Mouse (Mus musculus) liver, embryonic 12.5 days (tissue): Measurements from ENCODE around the gene Akap8. TPM values are rescaled to one million over a fixed set of nuclear protein-coding genes. Genes with fewer than 3 reads are reported as not detected.

ENCODE experiments used
- ATAC-seq: fragments of 200-750 bp; cut with Nextera tagmentation; 2 replicates; pipeline ENCODE4 v1.8.0; 2017; ENCODE audit warnings: moderate number of reproducible peaks, mild to moderate bottlenecking, moderate library complexity
- H3K27ac ChIP-seq: fragments of 300-500 bp; sonication (generic); 2 replicates; pipeline ENCODE4 v1.5.1; 2016; ENCODE audit warnings: mild to moderate bottlenecking
- H3K27me3 ChIP-seq: fragments of 300-500 bp; sonication (generic); replicated peaks from 2 replicates; pipeline ENCODE4 v1.6.1; 2016; ENCODE audit warnings: mild to moderate bottlenecking, moderate library complexity
- H3K36me3 ChIP-seq: fragments of 300-500 bp; sonication (generic); 2 replicates; pipeline ENCODE4 v1.6.1; 2016; ENCODE audit warnings: mild to moderate bottlenecking, moderate library complexity
- H3K4me1 ChIP-seq: fragments of 300-500 bp; sonication (generic); 2 replicates; pipeline ENCODE4 v1.6.1; 2016
- H3K4me2 ChIP-seq: fragments of 300-500 bp; sonication (generic); 2 replicates; pipeline ENCODE4 v1.6.1; 2016; ENCODE audit warnings: mild to moderate bottlenecking, moderate library complexity
- H3K4me3 ChIP-seq: fragments of 300-500 bp; sonication (generic); 2 replicates; pipeline ENCODE4 v1.5.1; 2016; ENCODE audit warnings: mild to moderate bottlenecking, moderate library complexity
- H3K9ac ChIP-seq: fragments of 300-500 bp; sonication (generic); 2 replicates; pipeline ENCODE4 v1.6.1; 2016; ENCODE audit warnings: mild to moderate bottlenecking, moderate library complexity
- H3K9me3 ChIP-seq: fragments of 300-500 bp; sonication (generic); replicated peaks from 2 replicates; pipeline ENCODE4 v1.6.1; 2016; ENCODE audit warnings: mild to moderate bottlenecking, moderate library complexity
- WGBS: fragments of 180-500 bp; shearing (Covaris S2); methylation state at CpG from one replicate; pipeline ENCODE4 v1.1.7; 2016; ENCODE audit not compliant: insufficient replicate concordance; 5-methylcytosine and 5-hydroxymethylcytosine counted together
- polyA plus RNA-seq: library from polyadenylated mRNA; unstranded; fragments of >200 nt; fragmentation: Nextera tagmentation; extraction: Ambion mirVana; gene quantifications from 2 replicates; pipeline ENCODE4 v1.2.1, GENCODE M21; 2016

Akap8 gene
- polyA plus RNA-seq = 72.1 and 73.5 TPM in 2 replicates

GRCm38 (mm10) chr17:32320597-32321389 lies at the start of gene Akap8:
Gene Akap8, minus strand, starts transcription at chr17:32321238.
- no peaks in the 10 kb centered on the region for H3K9me3 ChIP-seq
- peaks cover 57% of the 10 kb centered on the region for H3K36me3 ChIP-seq
- ATAC-seq = peak; percentile 95
- H3K9ac ChIP-seq = peak within 1 kb of the TSS; percentile 89
- under 1% methylated on average over 82 of the region's 83 CpGs for WGBS
- H3K4me2 ChIP-seq = peak within 1 kb of the TSS; percentile 97
- peak within 1 kb of the TSS; percentile 94 for H3K27ac ChIP-seq
- peak within 1 kb of the TSS; percentile 97 for H3K4me3 ChIP-seq
- H3K27me3 ChIP-seq = no peaks in the 10 kb centered on the region
- peaks cover 37% of the 10 kb centered on the region for H3K4me1 ChIP-seq

DNA sequence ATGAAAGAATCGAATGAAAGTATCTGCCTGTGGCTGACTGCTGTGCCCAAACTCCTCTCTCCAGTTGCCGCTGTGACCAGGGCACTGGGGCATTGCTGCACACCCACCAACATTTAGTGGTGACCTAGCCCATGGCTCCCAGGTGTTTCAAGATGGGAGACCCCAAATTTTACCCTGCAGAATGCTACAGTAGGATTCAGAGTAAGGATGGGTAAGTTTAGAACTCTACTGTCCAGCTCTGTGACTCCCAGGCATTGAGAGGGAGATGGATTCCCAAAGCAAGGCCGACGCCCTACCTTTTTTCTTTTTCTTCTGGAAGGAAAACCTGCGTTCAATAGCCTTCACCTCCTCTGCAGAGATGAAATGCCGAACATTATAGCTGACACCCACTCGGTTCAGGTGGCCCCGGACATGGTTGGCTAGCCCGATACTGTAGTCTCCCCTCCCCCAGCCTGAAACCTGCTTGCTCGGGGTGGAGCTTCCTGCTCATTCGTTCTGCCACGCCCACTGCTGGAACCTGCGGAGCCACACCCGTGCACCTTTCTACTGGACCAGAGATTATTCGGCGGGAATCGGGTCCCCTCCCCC lies 48.0 kb upstream of the Akap8 start:
- H3K27me3 ChIP-seq = no peaks in the 10 kb centered on the region
- peaks cover 42% of the 10 kb centered on the region for H3K4me1 ChIP-seq
- peak overlapping the region; percentile 55 for H3K4me3 ChIP-seq
- 12% methylated on average over 14 of the region's 17 CpGs for WGBS
- no peaks in the 10 kb centered on the region for H3K9me3 ChIP-seq
- H3K36me3 ChIP-seq = peaks cover 3% of the 10 kb centered on the region; the same call in 1 of the 2 replicates
- peak overlapping the region; percentile 56 for H3K9ac ChIP-seq
- H3K4me2 ChIP-seq = peak overlapping the region; percentile 66
- peak overlapping the region; percentile 76 for H3K27ac ChIP-seq
- ATAC-seq = peak; percentile 64

DNA sequence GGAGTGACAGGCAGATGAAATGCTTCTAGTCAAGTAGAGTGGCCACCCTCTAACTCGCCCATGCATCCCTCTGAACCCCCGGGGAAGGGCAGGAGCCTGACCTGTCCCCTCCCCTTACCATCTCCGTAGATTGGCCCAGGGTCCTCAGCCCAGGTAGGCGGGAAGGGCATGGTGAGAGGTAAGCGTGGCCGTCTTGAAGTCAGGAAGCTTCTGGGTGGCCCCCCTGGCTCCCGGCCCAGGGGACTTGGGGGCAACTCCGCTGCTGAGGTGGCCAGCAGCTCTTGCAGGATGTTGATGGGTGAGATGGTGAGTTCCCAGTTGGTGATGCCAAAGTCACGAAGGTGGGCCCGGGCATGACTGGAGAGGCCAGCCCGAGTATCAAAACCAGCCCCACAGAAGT lies 46.7 kb upstream of the Akap8 start:
- H3K36me3 ChIP-seq = peaks cover 6% of the 10 kb centered on the region
- 0 out of 2 replicates have a peak overlapping the region, but pooled peaks have one; percentile 22 for H3K9ac ChIP-seq
- 81% methylated on average over 11 of the region's 11 CpGs for WGBS
- H3K4me2 ChIP-seq = peak overlapping the region; percentile 66; the same call in 1 of the 2 replicates
- H3K27ac ChIP-seq = no peak overlapping the region
- ATAC-seq = no peak
- no peak overlapping the region for H3K4me3 ChIP-seq
- H3K4me1 ChIP-seq = peaks cover 54% of the 10 kb centered on the region
- H3K9me3 ChIP-seq = no peaks in the 10 kb centered on the region
- no peaks in the 10 kb centered on the region for H3K27me3 ChIP-seq

DNA sequence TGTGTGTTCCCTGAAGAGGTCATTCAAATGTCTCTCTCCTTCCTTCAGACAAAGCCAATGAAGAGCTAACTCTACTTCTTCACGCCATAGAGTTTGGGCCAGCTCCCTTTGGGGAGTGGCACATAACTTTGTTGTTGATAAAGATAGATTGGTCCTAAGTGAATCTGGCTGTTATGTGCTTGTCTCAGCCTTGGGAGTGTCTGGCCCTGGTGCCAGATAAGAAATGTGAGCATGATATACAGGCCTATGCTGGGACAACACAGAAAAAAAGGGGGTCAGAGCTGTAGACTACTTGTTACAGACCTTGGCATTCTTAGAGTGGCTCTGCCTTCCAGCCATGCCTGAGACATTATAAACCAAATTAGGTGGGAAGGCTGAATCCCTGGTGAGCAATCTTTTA lies 44.3 kb upstream of the Akap8 start:
- peak; percentile 77 for ATAC-seq
- H3K27ac ChIP-seq = peak overlapping the region; percentile 76

GRCm38 (mm10) chr17:32364850-32365249 lies 43.8 kb upstream of the Akap8 start:
- Histone ChIP-seq H3K4me1 (peaks cover 57% of the 10 kb centered on the region), H3K9me3 (no peaks in the 10 kb centered on the region), H3K27me3 (no peaks in the 10 kb centered on the region), H3K4me2 (peak overlapping the region; percentile 90), H3K4me3 (peak overlapping the region; percentile 97), H3K36me3 (peaks cover 35% of the 10 kb centered on the region), H3K9ac (peak overlapping the region; percentile 94), H3K27ac (peak overlapping the region; percentile 76)
- no peak for ATAC-seq
- WGBS = 33% methylated on average over 5 of the region's 5 CpGs

More for the DNA sequence above, 44.3 kb upstream of the Akap8 start:
- Histone ChIP-seq H3K36me3 (peaks cover 30% of the 10 kb centered on the region), H3K27me3 (no peaks in the 10 kb centered on the region), H3K4me2 (peak overlapping the region; percentile 90), H3K9me3 (no peaks in the 10 kb centered on the region), H3K9ac (0 out of 2 replicates have a peak overlapping the region, but pooled peaks have one; percentile 94), H3K4me1 (peaks cover 57% of the 10 kb centered on the region), H3K4me3 (peak overlapping the region; percentile 97)
- 22% methylated on average over 1 of the region's 1 CpGs for WGBS

- H3K27me3 ChIP-seq = no peaks in the 10 kb centered on the region
- H3K36me3 ChIP-seq = peaks cover 40% of the 10 kb centered on the region
- peak overlapping the region; percentile 94 for H3K9ac ChIP-seq
- ATAC-seq = peak; percentile 88
- H3K4me1 ChIP-seq = peaks cover 57% of the 10 kb centered on the region
- H3K4me3 ChIP-seq = peak overlapping the region; percentile 97
- H3K27ac ChIP-seq = peak overlapping the region; percentile 76
- WGBS = 1% methylated on average over 34 of the region's 47 CpGs
- H3K9me3 ChIP-seq = no peaks in the 10 kb centered on the region
- H3K4me2 ChIP-seq = peak overlapping the region; percentile 90
Measured at GRCm38 (mm10) chr17:32364331-32364730, 43.3 kb upstream of the Akap8 start.

- peaks cover 45% of the 10 kb centered on the region for H3K36me3 ChIP-seq
- peak overlapping the region; percentile 97 for H3K4me3 ChIP-seq
- no peaks in the 10 kb centered on the region for H3K27me3 ChIP-seq
- WGBS = 0% methylated on average over 23 of the region's 50 CpGs
- peak overlapping the region; percentile 90 for H3K4me2 ChIP-seq
- H3K9me3 ChIP-seq = no peaks in the 10 kb centered on the region
- H3K27ac ChIP-seq = peak overlapping the region; percentile 76
- H3K9ac ChIP-seq = peak overlapping the region; percentile 94
- peaks cover 54% of the 10 kb centered on the region for H3K4me1 ChIP-seq
- peak; percentile 36 for ATAC-seq
Measured at GRCm38 (mm10) chr17:32363821-32364301, 42.8 kb upstream of the Akap8 start.

DNA sequence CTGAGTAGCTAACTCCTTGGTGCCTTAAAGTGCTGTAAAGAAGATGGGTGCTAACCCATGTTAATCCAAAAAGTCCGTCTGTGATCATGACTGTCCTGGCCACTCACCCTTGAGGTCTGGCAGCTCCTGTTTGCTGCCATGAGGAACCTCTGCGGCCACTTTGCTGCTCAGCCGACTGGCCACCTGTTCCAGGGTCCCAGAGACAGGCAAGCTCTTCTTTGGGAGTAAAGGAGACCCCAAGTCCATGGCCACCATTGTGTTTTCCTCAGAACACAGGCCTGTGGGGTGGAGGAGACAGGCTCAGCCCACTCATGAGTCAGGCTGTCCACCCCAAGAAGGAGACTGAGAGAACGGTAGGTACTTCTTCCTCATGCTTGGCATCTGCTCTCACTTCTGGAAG lies 41.6 kb upstream of the Akap8 start:
- peak overlapping the region; percentile 90 for H3K4me2 ChIP-seq
- H3K9ac ChIP-seq = peak overlapping the region; percentile 94
- peaks cover 56% of the 10 kb centered on the region for H3K36me3 ChIP-seq
- H3K27me3 ChIP-seq = no peaks in the 10 kb centered on the region
- no peak for ATAC-seq
- peaks cover 42% of the 10 kb centered on the region for H3K4me1 ChIP-seq
- H3K9me3 ChIP-seq = no peaks in the 10 kb centered on the region
- 0 out of 2 replicates have a peak overlapping the region, but pooled peaks have one; percentile 76 for H3K27ac ChIP-seq
- H3K4me3 ChIP-seq = peak overlapping the region; percentile 97
- 72% methylated on average over 4 of the region's 4 CpGs for WGBS

GRCm38 (mm10) chr17:32359928-32360327 lies 38.9 kb upstream of the Akap8 start:
- Histone ChIP-seq H3K36me3 (peaks cover 81% of the 10 kb centered on the region), H3K9ac (no peak overlapping the region)
- no peak for ATAC-seq

GRCm38 (mm10) chr17:32358943-32359340 lies 37.9 kb upstream of the Akap8 start:
- H3K4me2 ChIP-seq = no peak overlapping the region
- peaks cover 15% of the 10 kb centered on the region for H3K4me1 ChIP-seq
- H3K4me3 ChIP-seq = no peak overlapping the region
- no peaks in the 10 kb centered on the region for H3K9me3 ChIP-seq
- WGBS = 77% methylated on average over 6 of the region's 6 CpGs
- no peak overlapping the region for H3K27ac ChIP-seq
- ATAC-seq = no peak
- H3K36me3 ChIP-seq = peaks cover 91% of the 10 kb centered on the region
- no peak overlapping the region for H3K9ac ChIP-seq
- H3K27me3 ChIP-seq = no peaks in the 10 kb centered on the region

More at GRCm38 (mm10) chr17:32359928-32360327, 38.9 kb upstream of the Akap8 start:
- peaks cover 20% of the 10 kb centered on the region for H3K4me1 ChIP-seq
- H3K27ac ChIP-seq = no peak overlapping the region; the same call in 1 of the 2 replicates
- no peaks in the 10 kb centered on the region for H3K9me3 ChIP-seq
- WGBS = 90% methylated on average over 18 of the region's 18 CpGs
- no peak overlapping the region for H3K4me2 ChIP-seq
- H3K4me3 ChIP-seq = no peak overlapping the region
- H3K27me3 ChIP-seq = no peaks in the 10 kb centered on the region

DNA sequence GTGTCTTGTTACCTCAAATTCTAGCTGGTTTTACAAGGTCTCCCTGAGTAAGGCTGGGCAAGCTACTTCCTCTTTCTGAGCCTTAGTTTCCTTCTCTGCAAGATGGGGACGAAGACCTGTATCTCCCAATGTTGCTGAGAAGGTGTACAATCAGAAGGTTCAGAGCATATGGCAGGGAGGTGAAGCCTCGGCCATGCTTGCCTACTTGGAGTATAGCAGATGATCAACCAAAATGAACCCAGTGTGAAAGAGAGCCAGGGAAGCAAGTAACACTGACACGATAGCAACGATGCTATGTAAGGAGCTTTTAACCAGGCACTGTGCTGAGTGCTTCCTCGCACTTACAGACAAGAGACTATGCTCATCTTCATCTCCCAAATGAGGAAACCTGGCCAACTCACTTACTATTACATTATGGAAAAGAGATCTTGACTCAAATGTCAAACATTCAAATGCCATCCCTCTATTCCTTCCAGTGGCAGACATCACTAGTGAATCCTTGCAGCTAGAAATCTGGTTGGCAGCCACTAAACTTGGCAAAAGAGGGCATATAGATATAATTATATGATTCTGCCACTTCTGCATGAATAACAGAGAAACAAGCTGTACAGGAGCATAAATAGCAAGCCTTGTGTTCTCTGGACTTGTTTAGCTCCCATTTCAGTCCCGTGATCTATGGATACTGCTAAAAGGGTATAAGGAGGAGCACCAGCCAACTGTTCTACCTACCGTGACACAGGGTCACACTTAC lies 37.3 kb upstream of the Akap8 start:
- Histone ChIP-seq H3K4me1 (peaks cover 10% of the 10 kb centered on the region), H3K9ac (no peak overlapping the region), H3K4me3 (no peak overlapping the region), H3K4me2 (no peak overlapping the region), H3K36me3 (peaks cover 97% of the 10 kb centered on the region), H3K27ac (no peak overlapping the region), H3K9me3 (no peaks in the 10 kb centered on the region), H3K27me3 (no peaks in the 10 kb centered on the region)
- ATAC-seq = no peak
- WGBS = 88% methylated on average over 7 of the region's 7 CpGs
